Mouse (Mus musculus): Measurements from ENCODE around the gene Ankrd55. TPM values are rescaled to one million over a fixed set of nuclear protein-coding genes. Genes with fewer than 3 reads are reported as not detected.

Gene Ankrd55
- total and polyA plus RNA-seq, 2 experiments from 2014 or later = 12.0 to 16.5 TPM

GRCm38 (mm10) chr13:112355794-112356486, 67.7 kb downstream of the Ankrd55 start:
- no peaks in the 10 kb centered on the region for H3K36me3 ChIP-seq (ENCODE audit: insufficient read depth, low read length)
- H3K4me2 ChIP-seq (ENCODE audit: low read depth, low read length) = no peak overlapping the region
- no peaks in the 10 kb centered on the region for H3K4me1 ChIP-seq (ENCODE audit: insufficient read depth, low read length)
- H3K27me3 ChIP-seq (ENCODE audit: insufficient read depth, low read length) = no peaks in the 10 kb centered on the region
- no peak overlapping the region for H3K9ac ChIP-seq (replicated peaks; ENCODE audit: low read length)
- no peak for TF ChIP-seq CTCF (IDR thresholded peaks at IDR 0.05; ENCODE audit: low read depth)
- ATAC-seq (no peak), DNase-seq (ENCODE audit: low spot score) (no peak)
- no peak overlapping the region for H3K27ac ChIP-seq
- H3K4me3 ChIP-seq (ENCODE audit: low read length) = no peak overlapping the region
- H3K9me3 ChIP-seq (ENCODE audit: low read length) = no peaks in the 10 kb centered on the region
- WGBS = 86% methylated on average over 20 of the region's 20 CpGs

GRCm38 (mm10) chr13:112361575-112361974, 73.3 kb downstream of the Ankrd55 start:
- Histone ChIP-seq H3K4me1 (ENCODE audit: insufficient read depth, low read length) (no peaks in the 10 kb centered on the region), H3K27ac (no peak overlapping the region), H3K4me2 (ENCODE audit: low read depth, low read length) (no peak overlapping the region), H3K9me3 (ENCODE audit: low read length) (no peaks in the 10 kb centered on the region), H3K36me3 (ENCODE audit: insufficient read depth, low read length) (no peaks in the 10 kb centered on the region; the same call in 1 of the 2 replicates), H3K4me3 (ENCODE audit: low read length) (no peak overlapping the region), H3K27me3 (ENCODE audit: insufficient read depth, low read length) (no peaks in the 10 kb centered on the region), H3K9ac (replicated peaks; ENCODE audit: low read length) (no peak overlapping the region)
- no peak for TF ChIP-seq CTCF (IDR thresholded peaks at IDR 0.05; ENCODE audit: low read depth)
- no peak for DNase-seq (ENCODE audit: low spot score)
- ATAC-seq = no peak
- 83% methylated on average over 4 of the region's 4 CpGs for WGBS

- ATAC-seq = no peak
These were observed 75.0 kb downstream of the Ankrd55 start for GRCm38 (mm10) chr13:112363218-112363617.

GRCm38 (mm10) chr13:112363746-112364145, 75.5 kb downstream of the Ankrd55 start:
- WGBS = 75% methylated on average over 3 of the region's 3 CpGs

More at GRCm38 (mm10) chr13:112363218-112363617, 75.0 kb downstream of the Ankrd55 start:
- no peaks in the 10 kb centered on the region for H3K27me3 ChIP-seq (ENCODE audit: insufficient read depth, low read length)
- H3K4me1 ChIP-seq (ENCODE audit: insufficient read depth, low read length) = no peaks in the 10 kb centered on the region
- TF ChIP-seq CTCF (IDR thresholded peaks at IDR 0.05; ENCODE audit: low read depth) = no peak
- no peak overlapping the region for H3K4me3 ChIP-seq (ENCODE audit: low read length)
- no peak for DNase-seq (ENCODE audit: low spot score)
- H3K4me2 ChIP-seq (ENCODE audit: low read depth, low read length) = no peak overlapping the region
- no peak overlapping the region for H3K27ac ChIP-seq
- H3K9ac ChIP-seq (replicated peaks; ENCODE audit: low read length) = no peak overlapping the region
- H3K9me3 ChIP-seq (ENCODE audit: low read length) = no peaks in the 10 kb centered on the region
- WGBS = 86% methylated on average over 10 of the region's 10 CpGs
- no peaks in the 10 kb centered on the region; the same call in 1 of the 2 replicates for H3K36me3 ChIP-seq (ENCODE audit: insufficient read depth, low read length)

GRCm38 (mm10) chr13:112364698-112365097, 76.4 kb downstream of the Ankrd55 start:
- ATAC-seq (no peak), DNase-seq (ENCODE audit: low spot score) (no peak)
- WGBS = 64% methylated on average over 5 of the region's 5 CpGs
- Histone ChIP-seq H3K9ac (replicated peaks; ENCODE audit: low read length) (no peak overlapping the region), H3K27ac (no peak overlapping the region), H3K27me3 (ENCODE audit: insufficient read depth, low read length) (no peaks in the 10 kb centered on the region), H3K4me3 (ENCODE audit: low read length) (no peak overlapping the region), H3K4me1 (ENCODE audit: insufficient read depth, low read length) (no peaks in the 10 kb centered on the region), H3K36me3 (ENCODE audit: insufficient read depth, low read length) (no peaks in the 10 kb centered on the region; the same call in 1 of the 2 replicates), H3K9me3 (ENCODE audit: low read length) (no peaks in the 10 kb centered on the region), H3K4me2 (ENCODE audit: low read depth, low read length) (no peak overlapping the region)
- TF ChIP-seq CTCF (IDR thresholded peaks at IDR 0.05; ENCODE audit: low read depth) = no peak

More at GRCm38 (mm10) chr13:112363746-112364145, 75.5 kb downstream of the Ankrd55 start:
- Histone ChIP-seq H3K4me2 (ENCODE audit: low read depth, low read length) (no peak overlapping the region), H3K27ac (no peak overlapping the region), H3K4me3 (ENCODE audit: low read length) (no peak overlapping the region), H3K36me3 (ENCODE audit: insufficient read depth, low read length) (no peaks in the 10 kb centered on the region; the same call in 1 of the 2 replicates), H3K9ac (replicated peaks; ENCODE audit: low read length) (no peak overlapping the region), H3K9me3 (ENCODE audit: low read length) (no peaks in the 10 kb centered on the region), H3K4me1 (ENCODE audit: insufficient read depth, low read length) (no peaks in the 10 kb centered on the region), H3K27me3 (ENCODE audit: insufficient read depth, low read length) (no peaks in the 10 kb centered on the region)
- no peak for DNase-seq (ENCODE audit: low spot score)
- no peak for ATAC-seq
- no peak for TF ChIP-seq CTCF (IDR thresholded peaks at IDR 0.05; ENCODE audit: low read depth)

GRCm38 (mm10) chr13:112365303-112365702, 77.1 kb downstream of the Ankrd55 start:
- DNase-seq (ENCODE audit: low spot score) = no peak
- ATAC-seq = no peak
- Histone ChIP-seq H3K9me3 (ENCODE audit: low read length) (no peaks in the 10 kb centered on the region), H3K4me1 (ENCODE audit: insufficient read depth, low read length) (no peaks in the 10 kb centered on the region), H3K27ac (no peak overlapping the region), H3K4me3 (ENCODE audit: low read length) (no peak overlapping the region), H3K4me2 (ENCODE audit: low read depth, low read length) (no peak overlapping the region), H3K36me3 (ENCODE audit: insufficient read depth, low read length) (no peaks in the 10 kb centered on the region; the same call in 1 of the 2 replicates), H3K9ac (replicated peaks; ENCODE audit: low read length) (no peak overlapping the region), H3K27me3 (ENCODE audit: insufficient read depth, low read length) (no peaks in the 10 kb centered on the region)
- no peak for TF ChIP-seq CTCF (IDR thresholded peaks at IDR 0.05; ENCODE audit: low read depth)
- WGBS = 61% methylated on average over 5 of the region's 5 CpGs

- no peak for TF ChIP-seq CTCF (IDR thresholded peaks at IDR 0.05; ENCODE audit: low read depth)
- WGBS = 50% methylated on average over 4 of the region's 4 CpGs
- ATAC-seq = no peak
These were observed 77.5 kb downstream of the Ankrd55 start for GRCm38 (mm10) chr13:112365762-112366161.

More at GRCm38 (mm10) chr13:112365762-112366161, 77.5 kb downstream of the Ankrd55 start:
- no peaks in the 10 kb centered on the region; the same call in 1 of the 2 replicates for H3K36me3 ChIP-seq (ENCODE audit: insufficient read depth, low read length)
- no peak overlapping the region for H3K4me2 ChIP-seq (ENCODE audit: low read depth, low read length)
- no peaks in the 10 kb centered on the region for H3K9me3 ChIP-seq (ENCODE audit: low read length)
- no peak for DNase-seq (ENCODE audit: low spot score)
- no peaks in the 10 kb centered on the region for H3K27me3 ChIP-seq (ENCODE audit: insufficient read depth, low read length)
- no peaks in the 10 kb centered on the region for H3K4me1 ChIP-seq (ENCODE audit: insufficient read depth, low read length)
- H3K4me3 ChIP-seq (ENCODE audit: low read length) = no peak overlapping the region
- H3K27ac ChIP-seq = no peak overlapping the region
- no peak overlapping the region for H3K9ac ChIP-seq (replicated peaks; ENCODE audit: low read length)
